Mouse (Mus musculus) erythroblast, embryonic 14.5 days (primary cell): Measurements from ENCODE around the gene Surf4.

Experiments
- GATA1 ChIP-seq: IDR thresholded peaks from 2 replicates; pipeline ENCODE4 v1.6.1; 2012; ENCODE audit warnings: low read length, inconsistent platforms, mixed read lengths
- TAL1 ChIP-seq: IDR thresholded peaks from 3 replicates; pipeline ENCODE4 v1.6.1; 2012; ENCODE audit warnings: low read length, inconsistent platforms, mixed read lengths

GRCm38 (mm10) chr2:26963923-26964723 lies 30.4 kb upstream of the Surf4 start, which contains the start of gene Rexo4:
- no peak for TF ChIP-seq GATA1
- no peak for TF ChIP-seq TAL1
